Mouse (Mus musculus) liver, embryonic 14.5 days (tissue): Measurements from ENCODE around the gene Pdzk1ip1. TPM values are rescaled to one million over a fixed set of nuclear protein-coding genes. Genes with fewer than 3 reads are reported as not detected.

Source experiments
- ATAC-seq: fragments of 200-750 bp; cut with Nextera tagmentation; 2 replicates; pipeline ENCODE4 v1.8.0; 2017; ENCODE audit warnings: moderate number of reproducible peaks, mild to moderate bottlenecking, moderate library complexity; ENCODE audit not compliant: insufficient read depth
- DNase-seq, 3 experiments: peaks; one replicate each; pipeline ENCODE4 v3.0.0-alpha.2; 2012 to 2013; ENCODE audit warnings: low read depth in 3 of 3, low spot score in 3 of 3
- H3K27ac ChIP-seq: fragments of 300-500 bp; sonication (generic); 2 replicates; pipeline ENCODE4 v1.5.1; 2014; ENCODE audit warnings: moderate library complexity, mild to moderate bottlenecking, control low read depth, inconsistent platforms
- H3K27me3 ChIP-seq: fragments of 300-500 bp; sonication (generic); 2 replicates; pipeline ENCODE4 v1.6.1; 2014; ENCODE audit warnings: mild to moderate bottlenecking, low read length, moderate library complexity; ENCODE audit not compliant: control insufficient read depth, insufficient read depth
- H3K36me3 ChIP-seq: fragments of 300-500 bp; sonication (generic); replicated peaks from 2 replicates; pipeline ENCODE4 v1.6.1; 2014; ENCODE audit warnings: low read depth; ENCODE audit not compliant: control insufficient read depth, insufficient read depth
- H3K4me1 ChIP-seq, 2 experiments: fragments of 200-500 bp in 1 of 2; fragments of 300-500 bp in 1 of 2; sonication (generic) in 1 of 2; replicated peaks; 2 replicates each; pipeline ENCODE4 v1.6.1; 2012 to 2014; ENCODE audit warnings: antibody characterized with exemption in 1 of 2, inconsistent platforms in 1 of 2, low read length in 1 of 2; ENCODE audit not compliant: control insufficient read depth in 2 of 2, insufficient read depth in 2 of 2
- H3K4me2 ChIP-seq: fragments of 300-500 bp; sonication (generic); 2 replicates; pipeline ENCODE4 v1.6.1; 2014; ENCODE audit warnings: low read depth, mild to moderate bottlenecking, control low read depth, moderate library complexity
- H3K4me3 ChIP-seq, 2 experiments: fragments of 200-500 bp in 1 of 2; fragments of 300-500 bp in 1 of 2; sonication (generic) in 1 of 2; 2 replicates each; pipeline ENCODE4 v1.5.1; 2012 to 2014; ENCODE audit warnings: low read depth in 2 of 2, low read length in 2 of 2, mild to moderate bottlenecking in 2 of 2, control low read depth in 1 of 2, inconsistent platforms in 1 of 2, moderate library complexity in 1 of 2; ENCODE audit not compliant: insufficient read depth in 1 of 2
- H3K9ac ChIP-seq: fragments of 300-500 bp; sonication (generic); replicated peaks from 2 replicates; pipeline ENCODE4 v1.6.1; 2014; ENCODE audit warnings: mild to moderate bottlenecking, control low read depth, moderate library complexity
- H3K9me3 ChIP-seq: fragments of 300-500 bp; sonication (generic); 2 replicates; pipeline ENCODE4 v1.6.1; 2016; ENCODE audit warnings: low read length, mixed read lengths; ENCODE audit not compliant: control insufficient read depth
- CTCF ChIP-seq: IDR thresholded peaks from 2 replicates; pipeline ENCODE4 v1.5.1; 2016; ENCODE audit warnings: antibody characterized with exemption, low read depth, control low read depth
- EP300 ChIP-seq: IDR thresholded peaks from 2 replicates; pipeline ENCODE4 v1.6.1; 2016; ENCODE audit warnings: antibody characterized with exemption, low read depth
- WGBS: fragments of 180-500 bp; shearing (Covaris S2); extraction: QIAGEN DNeasy Blood & Tissue Kit; methylation state at CpG from one replicate; pipeline ENCODE4 v1.1.7; 2014; ENCODE audit not compliant: insufficient replicate concordance; 5-methylcytosine and 5-hydroxymethylcytosine counted together
- polyA plus RNA-seq, 2 experiments: library from polyadenylated mRNA; depleted of rRNA in 1 of 2; stranded (reverse) in 1 of 2; unstranded in 1 of 2; fragments of >200 nt; fragmentation: Nextera tagmentation in 1 of 2; extraction: Ambion mirVana in 1 of 2; gene quantifications; 2 replicates each; pipeline versions ENCODE4 v1.2.1 to v1.2.3; 2012 to 2014

The Pdzk1ip1 gene
- polyA plus RNA-seq, 2 experiments: 24.4 to 24.5 TPM

DNA sequence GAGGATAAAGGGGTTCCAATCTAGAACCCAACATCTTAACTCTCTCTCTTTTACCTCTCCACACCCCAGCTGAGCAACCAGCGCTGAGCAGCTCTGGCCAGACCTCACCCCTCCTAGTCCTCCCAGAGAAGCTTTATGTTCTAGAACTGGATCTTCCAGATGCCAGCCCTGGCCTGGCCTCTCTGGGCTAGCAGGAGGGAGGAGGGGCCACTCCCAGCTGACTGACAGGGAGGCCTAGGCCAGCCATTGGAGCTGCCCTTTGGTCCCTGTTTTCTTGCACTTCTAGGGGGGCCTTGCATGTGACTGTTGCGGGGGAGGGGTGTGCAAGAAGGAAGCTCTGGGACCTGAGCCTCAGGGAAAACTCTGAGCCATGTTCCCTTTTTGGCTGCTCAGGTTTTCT is 2.1 kb downstream of the Pdzk1ip1 start:
- H3K9me3 ChIP-seq: no peaks in the 10 kb centered on the region
- peak overlapping the region; percentile 12; the same call in 1 of the 2 replicates for H3K27ac ChIP-seq
- peak overlapping the region; percentile 23 for H3K4me2 ChIP-seq
- peak overlapping the region; percentile 14; the same call in 1 of the 2 replicates for H3K9ac ChIP-seq
- H3K4me1 ChIP-seq: peaks cover 46 to 79% of the 10 kb centered on the region in 2 experiments
- no peak for DNase-seq
- no peak for ATAC-seq
- no peaks in the 10 kb centered on the region for H3K36me3 ChIP-seq
- no peak overlapping the region; a peak in 1 of 4 replicates for H3K4me3 ChIP-seq
- 52% methylated on average over 2 of the region's 2 CpGs for WGBS
- TF ChIP-seq CTCF (no peak), EP300 (no peak)
- no peaks in the 10 kb centered on the region for H3K27me3 ChIP-seq

DNA sequence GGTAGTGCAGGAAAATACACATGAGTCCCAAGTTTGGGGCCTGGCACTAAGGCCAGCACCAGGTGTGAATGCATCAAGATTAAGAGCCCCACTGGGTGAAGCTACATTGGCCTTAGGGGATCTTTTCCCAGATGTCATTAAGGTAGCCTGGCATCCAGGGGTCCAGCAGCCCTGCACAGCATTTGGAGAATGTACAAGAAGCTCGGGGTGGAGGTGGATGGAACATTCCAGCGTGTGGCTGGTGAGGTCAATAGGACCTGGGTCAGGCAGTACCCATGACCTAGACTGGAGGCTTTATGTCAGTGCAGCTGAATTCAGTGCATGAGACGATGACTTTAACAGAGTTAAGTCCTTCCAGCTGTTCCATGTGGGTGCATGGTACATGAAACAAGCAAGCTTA is 3.3 kb downstream of the Pdzk1ip1 start:
- Histone ChIP-seq H3K27ac (peak overlapping the region; percentile 95), H3K4me3 (no peak overlapping the region), H3K9me3 (no peaks in the 10 kb centered on the region), H3K36me3 (no peaks in the 10 kb centered on the region), H3K4me2 (no peak overlapping the region), H3K9ac (no peak overlapping the region), H3K4me1 (peaks cover 53 to 84% of the 10 kb centered on the region in 2 experiments), H3K27me3 (no peaks in the 10 kb centered on the region)
- DNase-seq (no peak), ATAC-seq (no peak)
- no peak for TF ChIP-seq CTCF
- TF ChIP-seq EP300: no peak
- WGBS: 80% methylated on average over 3 of the region's 3 CpGs

DNA sequence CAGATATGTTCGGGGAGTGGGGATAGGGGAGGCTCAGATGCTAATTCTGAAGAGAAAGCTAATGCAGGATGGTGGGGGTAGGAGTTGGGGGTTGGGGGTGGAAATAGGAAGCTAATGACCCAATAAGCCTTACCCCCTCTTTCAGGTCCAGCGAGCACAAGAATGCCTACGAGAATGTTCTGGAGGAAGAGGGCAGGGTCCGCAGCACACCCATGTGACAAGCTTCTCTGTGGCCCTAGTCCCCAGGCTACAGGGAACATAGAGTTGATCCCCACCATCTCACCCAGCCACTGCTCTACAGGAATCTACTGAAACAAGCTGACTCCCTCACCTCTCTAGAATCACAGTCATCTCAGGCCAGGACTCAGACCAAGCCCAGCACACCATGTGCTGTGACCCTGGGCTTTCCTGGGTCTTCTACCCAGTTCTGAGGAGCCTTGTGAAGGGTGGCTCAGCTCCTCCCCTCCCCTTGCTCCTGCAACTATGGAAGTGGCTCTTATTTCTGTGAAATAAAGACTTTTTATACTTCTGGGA is 4.9 kb downstream of the Pdzk1ip1 start:
- 64% methylated on average over 4 of the region's 4 CpGs for WGBS
- Histone ChIP-seq H3K4me1 (peaks cover 59 to 90% of the 10 kb centered on the region in 2 experiments), H3K36me3 (no peaks in the 10 kb centered on the region), H3K4me3 (peak overlapping the region; percentile 3 to 10; a peak in 1 of 4 replicates), H3K27ac (peak overlapping the region; percentile 95), H3K4me2 (peak overlapping the region; percentile 84), H3K9me3 (no peaks in the 10 kb centered on the region), H3K9ac (peak overlapping the region; percentile 54), H3K27me3 (no peaks in the 10 kb centered on the region)
- TF ChIP-seq EP300 (no peak), CTCF (no peak)
- ATAC-seq: no peak
- no peak for DNase-seq

DNA sequence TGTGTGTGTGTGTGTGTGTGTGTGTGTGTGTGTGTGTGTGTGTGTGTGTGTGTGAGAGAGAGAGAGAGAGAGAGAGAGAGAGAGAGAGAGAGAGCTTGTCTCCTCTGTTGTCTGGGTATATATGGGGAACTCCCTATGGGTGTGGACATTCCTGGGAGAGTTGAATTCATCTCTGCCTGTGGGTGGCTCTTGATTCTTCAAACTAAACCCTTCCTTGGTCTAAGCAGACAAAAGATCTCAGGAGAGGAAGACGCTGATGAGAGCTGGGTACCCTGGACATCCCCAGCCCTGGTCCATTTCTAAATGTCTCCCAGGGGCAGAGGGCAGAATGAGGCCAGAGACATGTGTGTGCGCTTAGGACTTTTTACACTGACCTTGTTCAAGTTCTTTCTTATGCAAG is 5.5 kb downstream of the Pdzk1ip1 start:
- ATAC-seq: no peak
- peak overlapping the region; percentile 68 for H3K9ac ChIP-seq
- WGBS: 60% methylated on average over 2 of the region's 2 CpGs
- peaks cover 54 to 85% of the 10 kb centered on the region in 2 experiments for H3K4me1 ChIP-seq
- peak; percentile 28; the same call in 1 of the 2 replicates for TF ChIP-seq EP300
- TF ChIP-seq CTCF: no peak
- no peaks in the 10 kb centered on the region for H3K9me3 ChIP-seq
- no peaks in the 10 kb centered on the region for H3K27me3 ChIP-seq
- no peaks in the 10 kb centered on the region for H3K36me3 ChIP-seq
- no peak for DNase-seq
- H3K4me3 ChIP-seq: peak overlapping the region; percentile 10 to 16; a peak in 3 of 4 replicates
- H3K4me2 ChIP-seq: peak overlapping the region; percentile 84
- peak overlapping the region; percentile 95 for H3K27ac ChIP-seq

DNA sequence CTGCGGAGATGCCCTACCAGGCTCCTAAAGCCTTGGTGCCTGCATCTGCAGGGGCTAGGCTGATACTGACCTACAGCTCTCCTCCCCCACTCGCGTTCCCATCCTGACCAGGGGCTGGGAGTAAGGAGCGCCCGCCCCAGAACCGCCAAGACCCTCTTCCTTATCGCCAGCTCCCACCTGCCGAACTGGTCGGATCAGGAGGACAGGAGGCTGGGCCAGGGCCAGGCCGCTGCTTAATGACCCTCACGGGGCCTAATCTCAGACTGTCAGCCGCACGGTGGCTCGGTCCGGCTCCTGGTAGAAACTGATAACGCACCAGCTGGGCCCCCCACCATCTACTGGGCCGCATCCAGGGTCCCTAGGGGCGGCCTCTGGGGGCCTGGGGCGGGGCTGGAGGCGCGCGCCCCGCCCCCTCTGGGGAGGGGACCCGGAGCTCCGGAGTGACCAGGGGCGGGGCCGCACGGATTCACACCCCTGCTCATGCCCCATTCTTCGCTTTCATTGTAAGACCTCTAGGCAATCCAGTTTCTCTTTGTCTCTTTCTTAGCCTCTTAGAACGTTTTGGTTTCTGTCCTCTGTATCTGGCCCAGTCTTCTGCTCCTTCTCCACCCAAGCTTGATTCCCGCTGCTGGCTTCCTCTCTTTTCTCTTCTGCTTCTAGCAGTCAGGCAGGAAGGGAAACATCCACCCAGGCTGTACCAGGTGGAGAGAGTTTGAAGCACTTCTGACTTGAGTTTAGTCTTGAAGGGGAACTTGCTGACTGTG is 7.3 kb downstream of the Pdzk1ip1 start:
- peak; percentile 92 for ATAC-seq
- Histone ChIP-seq H3K36me3 (no peaks in the 10 kb centered on the region), H3K4me2 (peak overlapping the region; percentile 84), H3K4me3 (peak overlapping the region; percentile 48 to 53), H3K4me1 (peaks cover 45 to 71% of the 10 kb centered on the region in 2 experiments), H3K27ac (peak overlapping the region; percentile 95), H3K9me3 (no peaks in the 10 kb centered on the region), H3K9ac (peak overlapping the region; percentile 68), H3K27me3 (no peaks in the 10 kb centered on the region)
- 1% methylated on average over 31 of the region's 31 CpGs for WGBS
- TF ChIP-seq EP300: peak; percentile 99
- TF ChIP-seq CTCF: no peak
- peak; percentile 90 to 96 (median 95) for DNase-seq
